24 mouse cellular contexts compared by ENCODE assay signal in the genomic region with DNA sequence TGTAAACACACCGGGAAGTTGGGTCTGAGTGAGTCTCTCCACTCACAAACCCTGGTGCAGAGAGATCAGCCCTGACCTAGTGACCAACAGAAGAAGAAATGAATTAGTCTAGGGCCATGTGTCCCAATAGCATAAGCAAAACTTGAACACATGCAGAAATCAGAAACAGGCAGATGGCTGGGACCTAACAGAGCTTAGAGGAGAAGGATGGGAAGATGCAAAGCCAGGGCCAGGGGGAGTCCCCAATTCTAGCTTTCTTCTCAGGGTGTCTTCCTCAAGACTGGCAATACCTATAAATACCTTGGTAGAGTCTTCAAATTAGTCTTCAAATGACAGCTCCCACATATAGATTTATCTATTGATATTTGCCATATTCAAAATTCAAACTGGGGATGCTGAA.
A peak's percentile ranks its signal among the peaks of the same experiment; 100 is the strongest.
DNase-seq lines count a peak whose midpoint lies in the region; ATAC-seq lines count a peak whose summit lies in the region.
"Had no signal": no experiment of that assay in that cellular context is flagged by ENCODE, and none has a peak within 500 bp of the region (broad histone marks: within the 10 kb centered on the region; RNA-seq: fewer than 3 reads in every experiment).

No protein-coding gene starts in this region.

- no peak overlapping the region for H3K4me3 ChIP-seq in intestine, embryonic 14.5 days (ENCODE audit: low read depth, low read length)
- H3K4me3 ChIP-seq in intestine, embryonic 16.5 days (ENCODE audit: low read length): no peak overlapping the region
- no peak overlapping the region for H3K4me3 ChIP-seq in midbrain, embryonic 11.5 days (ENCODE audit: low read depth, low read length)
- H3K4me3 ChIP-seq in midbrain, embryonic 15.5 days: no peak overlapping the region
- H3K4me3 ChIP-seq in limb, embryonic 11.5 days (ENCODE audit: low read depth, low read length): no peak overlapping the region
- no peak overlapping the region for H3K4me3 ChIP-seq in forebrain, embryonic 13.5 days
- H3K4me3 ChIP-seq: embryonic facial prominence, embryonic 13.5 days; embryonic facial prominence, embryonic 15.5 days; erythroblast, embryonic 14.5 days had no signal

- H3K4me2 ChIP-seq in intestine, embryonic 14.5 days (ENCODE audit: low read length): no peak overlapping the region
- no peak overlapping the region for H3K4me2 ChIP-seq in intestine, embryonic 16.5 days (ENCODE audit: low read depth, low read length)
- no peak overlapping the region for H3K4me2 ChIP-seq in midbrain, embryonic 11.5 days
- no peak overlapping the region for H3K4me2 ChIP-seq in midbrain, embryonic 15.5 days
- no peak overlapping the region for H3K4me2 ChIP-seq in limb, embryonic 11.5 days (ENCODE audit: low read depth, severe bottlenecking)
- no peak overlapping the region for H3K4me2 ChIP-seq in forebrain, embryonic 13.5 days
- H3K4me2 ChIP-seq: embryonic facial prominence, embryonic 13.5 days; embryonic facial prominence, embryonic 15.5 days had no signal

- H3K27ac ChIP-seq in intestine, embryonic 14.5 days (ENCODE audit: low read depth): no peak overlapping the region
- H3K27ac ChIP-seq in intestine, embryonic 16.5 days (ENCODE audit: low read length): no peak overlapping the region
- no peak overlapping the region for H3K27ac ChIP-seq in midbrain, embryonic 11.5 days (ENCODE audit: low read depth, low read length)
- no peak overlapping the region for H3K27ac ChIP-seq in midbrain, embryonic 15.5 days
- no peak overlapping the region for H3K27ac ChIP-seq in limb, embryonic 11.5 days (replicated peaks; ENCODE audit: low read depth, low read length)
- no peak overlapping the region for H3K27ac ChIP-seq in forebrain, embryonic 13.5 days
- H3K27ac ChIP-seq: embryonic facial prominence, embryonic 13.5 days; embryonic facial prominence, embryonic 15.5 days had no signal

- no peak for ATAC-seq in intestine, embryonic 14.5 days (replicated peaks; ENCODE audit: low FRiP score, low TSS enrichment, low read depth)
- no peak for ATAC-seq in intestine, embryonic 16.5 days
- no peak for ATAC-seq in midbrain, embryonic 11.5 days (ENCODE audit: low FRiP score)
- no peak for ATAC-seq in midbrain, embryonic 15.5 days (replicated peaks)
- ATAC-seq in limb, embryonic 11.5 days (ENCODE audit: insufficient number of reproducible peaks, low FRiP score, low TSS enrichment, low read depth): no peak
- ATAC-seq in forebrain, embryonic 13.5 days: no peak
- ATAC-seq: CD4-positive, CD25-positive, alpha-beta regulatory T cell, adult 4 months; forebrain, embryonic 14.5 days; forebrain, embryonic 16.5 days had no signal

- no peak overlapping the region for H3K9ac ChIP-seq in intestine, embryonic 14.5 days (ENCODE audit: low read length)
- no peak overlapping the region for H3K9ac ChIP-seq in intestine, embryonic 16.5 days (ENCODE audit: low read depth, low read length)
- no peak overlapping the region for H3K9ac ChIP-seq in midbrain, embryonic 11.5 days (ENCODE audit: low read length)
- H3K9ac ChIP-seq in midbrain, embryonic 15.5 days: no peak overlapping the region
- H3K9ac ChIP-seq in limb, embryonic 11.5 days (ENCODE audit: low read length): no peak overlapping the region
- no peak overlapping the region for H3K9ac ChIP-seq in forebrain, embryonic 13.5 days
- H3K9ac ChIP-seq: embryonic facial prominence, embryonic 13.5 days; embryonic facial prominence, embryonic 15.5 days had no signal

- H3K9me3 ChIP-seq in intestine, embryonic 14.5 days (ENCODE audit: control insufficient read depth, low read length): no peaks in the 10 kb centered on the region
- H3K9me3 ChIP-seq in intestine, embryonic 16.5 days (ENCODE audit: control insufficient read depth, low read length): no peaks in the 10 kb centered on the region
- no peaks in the 10 kb centered on the region for H3K9me3 ChIP-seq in midbrain, embryonic 11.5 days (ENCODE audit: control insufficient read depth, low read length)
- H3K9me3 ChIP-seq in midbrain, embryonic 15.5 days: no peaks in the 10 kb centered on the region
- H3K9me3 ChIP-seq in limb, embryonic 11.5 days (ENCODE audit: control insufficient read depth, low read length): no peaks in the 10 kb centered on the region
- no peaks in the 10 kb centered on the region for H3K9me3 ChIP-seq in forebrain, embryonic 13.5 days (replicated peaks)
- H3K9me3 ChIP-seq: embryonic facial prominence, embryonic 13.5 days; embryonic facial prominence, embryonic 15.5 days had no signal

- H3K27me3 ChIP-seq in intestine, embryonic 14.5 days (replicated peaks; ENCODE audit: control insufficient read depth, insufficient read depth, low read length): peaks cover 8% of the 10 kb centered on the region; the same call in 1 of the 2 replicates
- H3K27me3 ChIP-seq in intestine, embryonic 16.5 days (replicated peaks; ENCODE audit: control insufficient read depth, insufficient read depth, low read length): peaks cover 5% of the 10 kb centered on the region; the same call in 1 of the 2 replicates
- H3K27me3 ChIP-seq in midbrain, embryonic 11.5 days (ENCODE audit: control insufficient read depth, insufficient read depth, low read length): peaks cover 14% of the 10 kb centered on the region
- H3K27me3 ChIP-seq in midbrain, embryonic 15.5 days (replicated peaks): no peaks in the 10 kb centered on the region
- H3K27me3 ChIP-seq in limb, embryonic 11.5 days (ENCODE audit: control insufficient read depth, insufficient read depth, low read length): no peaks in the 10 kb centered on the region
- H3K27me3 ChIP-seq in forebrain, embryonic 13.5 days: peaks cover 24% of the 10 kb centered on the region

- H3K36me3 ChIP-seq in intestine, embryonic 14.5 days (ENCODE audit: control insufficient read depth, insufficient read depth, low read length): no peaks in the 10 kb centered on the region
- no peaks in the 10 kb centered on the region for H3K36me3 ChIP-seq in intestine, embryonic 16.5 days (ENCODE audit: control insufficient read depth, insufficient read depth, low read length)
- no peaks in the 10 kb centered on the region for H3K36me3 ChIP-seq in midbrain, embryonic 11.5 days (ENCODE audit: control insufficient read depth, insufficient read depth, low read length)
- no peaks in the 10 kb centered on the region for H3K36me3 ChIP-seq in midbrain, embryonic 15.5 days (replicated peaks)
- no peaks in the 10 kb centered on the region for H3K36me3 ChIP-seq in limb, embryonic 11.5 days (ENCODE audit: control insufficient read depth, insufficient read depth, low read length)
- H3K36me3 ChIP-seq in forebrain, embryonic 13.5 days (ENCODE audit: poor library complexity, severe bottlenecking): no peaks in the 10 kb centered on the region
- H3K36me3 ChIP-seq: embryonic facial prominence, embryonic 13.5 days; embryonic facial prominence, embryonic 15.5 days had no signal

- peak; percentile 18 for DNase-seq in intestine, embryonic 14.5 days (ENCODE audit: low spot score)
- peak; percentile 21 for DNase-seq in midbrain, embryonic 11.5 days (ENCODE audit: low spot score, missing footprints)
- peak; percentile 3 for DNase-seq in thymus, postnatal 4 days
- no peak for DNase-seq in thymus, adult 18-20 months
- DNase-seq in limb, embryonic 11.5 days (ENCODE audit: low spot score): peak; percentile 14
- DNase-seq: adrenal gland, adult 2 months; adrenal gland, postnatal 10 days; adrenal gland, postnatal 25 days; B cell, adult 2 months; cerebellum, adult 11 months; cerebellum, adult 18-20 months; cerebellum, adult 8-10 months; cerebellum, adult 9-11 months; cerebellum, postnatal 36 days; embryo, embryonic 11 days had no signal

- 68% methylated on average over 1 of the region's 1 CpGs for WGBS in intestine, embryonic 14.5 days
- 79% methylated on average over 1 of the region's 1 CpGs for WGBS in intestine, embryonic 16.5 days
- WGBS in midbrain, embryonic 11.5 days: 84% methylated on average over 1 of the region's 1 CpGs
- WGBS in midbrain, embryonic 15.5 days: 78% methylated on average over 1 of the region's 1 CpGs
- 59% methylated on average over 1 of the region's 1 CpGs for WGBS in limb, embryonic 11.5 days
- 65% methylated on average over 1 of the region's 1 CpGs for WGBS in forebrain, embryonic 13.5 days

- peaks cover 13% of the 10 kb centered on the region; the same call in 1 of the 2 replicates for H3K4me1 ChIP-seq in intestine, embryonic 14.5 days (replicated peaks; ENCODE audit: control insufficient read depth, insufficient read depth, low read length)
- H3K4me1 ChIP-seq in intestine, embryonic 16.5 days (ENCODE audit: control insufficient read depth, insufficient read depth, low read length): peaks cover 4% of the 10 kb centered on the region; the same call in 1 of the 2 replicates
- H3K4me1 ChIP-seq in midbrain, embryonic 11.5 days (ENCODE audit: control insufficient read depth, insufficient read depth, low read length): 0 out of 2 replicates have a peak, but pooled peaks cover 4% of the 10 kb centered on the region
- peaks cover 13% of the 10 kb centered on the region; the same call in 1 of the 2 replicates for H3K4me1 ChIP-seq in midbrain, embryonic 15.5 days
- no peaks in the 10 kb centered on the region for H3K4me1 ChIP-seq in limb, embryonic 11.5 days (ENCODE audit: control insufficient read depth, insufficient read depth, low read length)
- H3K4me1 ChIP-seq in forebrain, embryonic 13.5 days: peaks cover 9% of the 10 kb centered on the region

Comparison
In these comparisons a context has a peak if more than half of its experiments do, and no peak if none do; other contexts are left out.
1. DNase-seq: peak in intestine, embryonic 14.5 days (single experiment), midbrain, embryonic 11.5 days (single experiment), thymus, postnatal 4 days (single experiment) and limb, embryonic 11.5 days (single experiment); none in thymus, adult 18-20 months (0 of 2).